Mouse (Mus musculus) forebrain, postnatal 0 days (tissue): ENCODE measurements around the gene Acoxl. TPM values are rescaled to one million over a fixed set of nuclear protein-coding genes. Genes with fewer than 3 reads are reported as not detected.

Source experiments
- ATAC-seq: fragments of 200-750 bp; cut with Nextera tagmentation; 2 replicates; pipeline ENCODE4 v1.8.0; 2017; ENCODE audit warnings: mild to moderate bottlenecking, moderate library complexity
- DNase-seq: peaks from one replicate; pipeline ENCODE4 v3.0.0-alpha.2; 2015
- H3K27ac ChIP-seq: fragments of 300-500 bp; sonication (generic); 2 replicates; pipeline ENCODE4 v1.5.1; 2014; ENCODE audit warnings: low read depth, mild to moderate bottlenecking, antibody characterized with exemption, low read length, moderate library complexity, mixed read lengths
- H3K27me3 ChIP-seq: fragments of 300-500 bp; sonication (generic); 2 replicates; pipeline ENCODE4 v1.6.1; 2014; ENCODE audit warnings: mild to moderate bottlenecking, low read length, mixed read lengths; ENCODE audit not compliant: insufficient read depth
- H3K36me3 ChIP-seq: fragments of 300-500 bp; sonication (generic); 2 replicates; pipeline ENCODE4 v1.6.1; 2014; ENCODE audit warnings: mild to moderate bottlenecking, moderate library complexity; ENCODE audit not compliant: insufficient read depth
- H3K4me1 ChIP-seq: fragments of 300-500 bp; sonication (generic); 2 replicates; pipeline ENCODE4 v1.6.1; 2014; ENCODE audit warnings: antibody characterized with exemption; ENCODE audit not compliant: insufficient read depth
- H3K4me2 ChIP-seq: fragments of 300-500 bp; sonication (generic); 2 replicates; pipeline ENCODE4 v1.6.1; 2014; ENCODE audit warnings: low read depth, mild to moderate bottlenecking, moderate library complexity
- H3K4me3 ChIP-seq: fragments of 300-500 bp; sonication (generic); 2 replicates; pipeline ENCODE4 v1.5.1; 2014; ENCODE audit warnings: low read depth, low read length, mixed read lengths
- H3K9ac ChIP-seq: fragments of 300-500 bp; sonication (generic); 2 replicates; pipeline ENCODE4 v1.6.1; 2014; ENCODE audit warnings: mild to moderate bottlenecking
- H3K9me3 ChIP-seq: fragments of 300-500 bp; sonication (generic); 2 replicates; pipeline ENCODE4 v1.6.1; 2016; ENCODE audit warnings: low read length
- CTCF ChIP-seq: sonication (generic); IDR thresholded peaks from 2 replicates; pipeline ENCODE4 v1.5.1; 2016; ENCODE audit warnings: antibody characterized with exemption, control low read depth, low read depth
- WGBS: fragments of 180-500 bp; shearing (Covaris S2); extraction: QIAGEN DNeasy Blood & Tissue Kit; methylation state at CpG from one replicate; pipeline ENCODE4 v1.1.7; 2014; 5-methylcytosine and 5-hydroxymethylcytosine counted together
- polyA plus RNA-seq: library from polyadenylated mRNA; unstranded; fragments of >200 nt; fragmentation: Nextera tagmentation; extraction: Ambion mirVana; gene quantifications from 2 replicates; pipeline ENCODE4 v1.2.1, GENCODE M21; 2015
- total RNA-seq: library from RNA; depleted of rRNA; stranded (reverse); fragments of >200 nt; gene quantifications from 2 replicates; pipeline ENCODE4 v1.2.3, GENCODE M21; 2014

Acoxl gene
- total and polyA plus RNA-seq, 2 experiments from 2014 or later: 0.10 TPM; not detected in 1

DNA sequence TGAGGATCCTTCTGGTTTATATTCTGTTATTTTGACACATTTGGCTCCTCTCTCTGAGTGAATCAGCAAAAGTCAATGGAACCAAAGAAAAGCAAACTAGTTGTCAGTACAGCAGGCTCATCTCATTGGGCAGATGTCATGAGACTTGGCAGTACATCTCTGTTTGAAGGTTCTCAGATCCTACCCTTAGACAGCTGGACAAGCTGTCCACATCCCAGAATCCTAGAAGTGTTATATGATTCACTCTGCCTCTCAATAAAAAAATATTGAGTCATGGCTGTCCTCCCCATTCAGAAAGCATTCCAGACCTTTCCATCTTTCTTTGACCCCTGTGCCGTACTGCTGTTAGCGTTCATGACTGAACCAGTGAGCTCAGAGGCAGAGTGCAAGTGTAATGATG is 11.7 kb downstream of the Acoxl start:
- H3K27me3 ChIP-seq: no peaks in the 10 kb centered on the region
- no peak for TF ChIP-seq CTCF
- no peaks in the 10 kb centered on the region for H3K4me1 ChIP-seq
- 89% methylated on average over 2 of the region's 2 CpGs for WGBS
- H3K4me3 ChIP-seq: no peak overlapping the region
- no peaks in the 10 kb centered on the region for H3K36me3 ChIP-seq
- no peak overlapping the region for H3K4me2 ChIP-seq
- H3K9me3 ChIP-seq: no peaks in the 10 kb centered on the region
- H3K27ac ChIP-seq: no peak overlapping the region
- no peak overlapping the region for H3K9ac ChIP-seq
- ATAC-seq (no peak), DNase-seq (no peak)

DNA sequence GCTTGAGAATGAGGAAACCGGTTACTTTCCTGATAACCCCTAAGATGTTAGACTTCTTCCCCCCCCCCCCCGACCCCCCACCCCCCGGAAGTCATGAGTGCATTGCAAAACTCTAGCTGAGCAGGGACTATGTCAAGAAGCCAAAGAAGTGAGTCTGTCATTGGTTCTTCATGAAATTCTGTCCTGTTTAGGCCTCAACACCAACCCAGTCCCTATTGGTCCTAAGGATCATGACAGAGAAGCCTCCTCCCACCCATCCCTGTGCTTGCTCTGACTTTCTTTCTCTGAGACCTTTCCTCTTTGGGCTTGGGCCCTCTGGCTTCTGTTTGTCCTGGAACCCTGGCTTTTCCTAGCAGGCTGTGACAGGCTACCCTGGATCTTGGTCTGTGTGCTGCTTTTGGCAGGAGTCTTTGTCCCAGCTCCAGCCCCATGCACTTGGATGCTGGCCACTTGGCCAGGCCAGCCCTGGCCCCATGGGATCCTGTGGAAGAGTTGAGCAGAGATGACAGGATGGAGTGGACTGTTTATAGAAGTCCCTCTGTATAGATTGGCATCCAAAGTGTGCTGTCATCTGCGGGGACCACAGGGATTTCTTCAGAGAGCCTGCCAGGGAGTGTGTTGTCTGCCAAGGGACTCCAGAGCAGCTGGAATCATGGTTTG is 15.8 kb downstream of the Acoxl start:
- Histone ChIP-seq H3K9me3 (no peaks in the 10 kb centered on the region), H3K4me1 (no peaks in the 10 kb centered on the region), H3K9ac (no peak overlapping the region), H3K27ac (no peak overlapping the region), H3K36me3 (no peaks in the 10 kb centered on the region), H3K4me2 (no peak overlapping the region), H3K27me3 (no peaks in the 10 kb centered on the region), H3K4me3 (no peak overlapping the region)
- DNase-seq: peak; percentile 58
- 55% methylated on average over 4 of the region's 4 CpGs for WGBS
- no peak for TF ChIP-seq CTCF
- peak; percentile 86 for ATAC-seq

DNA sequence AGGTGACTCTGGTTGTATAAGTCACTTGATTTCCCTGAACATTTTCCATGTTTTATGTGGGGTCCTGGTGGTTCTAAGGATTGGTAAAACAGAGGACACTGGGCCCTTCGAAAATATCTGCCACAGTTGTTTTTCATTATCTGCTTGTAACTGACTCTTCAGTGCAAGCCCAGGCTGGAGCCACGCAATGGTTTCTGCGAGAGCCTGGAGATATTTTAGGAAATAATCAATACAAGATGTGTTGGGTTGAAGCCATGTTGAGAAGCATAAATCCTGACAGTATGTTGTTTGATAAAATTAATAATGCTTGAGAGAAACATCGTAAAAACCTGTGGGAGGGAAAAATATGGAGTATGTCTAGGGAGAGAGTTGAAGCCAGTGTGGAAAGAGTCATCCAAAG is 25.7 kb downstream of the Acoxl start:
- 89% methylated on average over 4 of the region's 4 CpGs for WGBS
- DNase-seq (no peak), ATAC-seq (no peak)
- Histone ChIP-seq H3K4me1 (no peaks in the 10 kb centered on the region), H3K9me3 (no peaks in the 10 kb centered on the region), H3K9ac (no peak overlapping the region), H3K4me2 (no peak overlapping the region), H3K27me3 (no peaks in the 10 kb centered on the region), H3K4me3 (no peak overlapping the region), H3K36me3 (no peaks in the 10 kb centered on the region), H3K27ac (no peak overlapping the region)
- TF ChIP-seq CTCF: no peak

DNA sequence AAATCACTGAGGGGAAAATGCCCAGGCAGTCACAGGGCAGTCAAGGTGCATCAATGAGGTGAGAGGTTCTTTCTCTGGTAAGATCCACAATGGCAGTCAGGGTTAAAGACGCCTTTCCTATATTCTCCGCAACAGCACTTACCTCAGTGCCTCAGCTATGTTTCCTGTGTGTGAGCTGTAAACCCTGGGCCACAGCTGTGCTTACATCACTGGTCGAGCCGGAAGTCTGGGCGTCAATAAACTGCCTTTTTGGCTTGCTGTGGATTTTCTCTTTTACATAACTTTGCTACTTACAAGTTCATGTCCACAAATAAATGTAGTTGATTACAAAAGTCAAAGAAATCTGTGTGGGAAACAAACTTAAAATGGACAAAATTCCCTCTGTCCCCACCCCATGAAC is 42.4 kb downstream of the Acoxl start:
- H3K9me3 ChIP-seq: no peaks in the 10 kb centered on the region
- DNase-seq: no peak
- WGBS: 90% methylated on average over 5 of the region's 5 CpGs
- no peaks in the 10 kb centered on the region for H3K36me3 ChIP-seq
- H3K4me1 ChIP-seq: no peaks in the 10 kb centered on the region
- no peak for ATAC-seq
- H3K4me2 ChIP-seq: no peak overlapping the region
- TF ChIP-seq CTCF: no peak
- H3K9ac ChIP-seq: no peak overlapping the region
- no peaks in the 10 kb centered on the region for H3K27me3 ChIP-seq
- H3K4me3 ChIP-seq: no peak overlapping the region
- no peak overlapping the region for H3K27ac ChIP-seq

DNA sequence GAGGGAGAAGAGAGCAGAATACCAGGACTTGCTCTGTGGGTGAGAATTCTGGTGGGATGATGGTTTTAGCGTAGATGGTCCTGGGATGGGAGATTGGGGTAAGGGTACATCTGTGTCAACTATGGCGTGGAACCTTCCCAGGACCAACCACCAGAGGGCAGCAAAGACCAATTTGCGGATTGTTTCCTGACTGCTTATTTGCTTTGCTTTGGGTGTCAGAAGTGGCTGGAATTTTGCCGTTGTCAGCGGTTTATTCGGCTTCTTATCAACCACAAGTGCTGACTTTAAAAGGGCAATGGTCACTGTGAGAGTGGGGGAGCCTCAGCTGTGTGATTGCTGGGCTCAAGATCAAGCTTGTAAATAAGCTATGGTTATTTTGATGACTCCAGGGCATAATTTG is 50.8 kb downstream of the Acoxl start:
- ATAC-seq: peak; percentile 85
- DNase-seq: peak; percentile 93
- Histone ChIP-seq H3K36me3 (no peaks in the 10 kb centered on the region), H3K9ac (0 out of 2 replicates have a peak overlapping the region, but pooled peaks have one; percentile 22), H3K9me3 (no peaks in the 10 kb centered on the region), H3K4me2 (no peak overlapping the region), H3K4me1 (no peaks in the 10 kb centered on the region), H3K4me3 (no peak overlapping the region), H3K27me3 (no peaks in the 10 kb centered on the region), H3K27ac (no peak overlapping the region)
- peak; percentile 99 for TF ChIP-seq CTCF
- WGBS: 7% methylated on average over 6 of the region's 6 CpGs

DNA sequence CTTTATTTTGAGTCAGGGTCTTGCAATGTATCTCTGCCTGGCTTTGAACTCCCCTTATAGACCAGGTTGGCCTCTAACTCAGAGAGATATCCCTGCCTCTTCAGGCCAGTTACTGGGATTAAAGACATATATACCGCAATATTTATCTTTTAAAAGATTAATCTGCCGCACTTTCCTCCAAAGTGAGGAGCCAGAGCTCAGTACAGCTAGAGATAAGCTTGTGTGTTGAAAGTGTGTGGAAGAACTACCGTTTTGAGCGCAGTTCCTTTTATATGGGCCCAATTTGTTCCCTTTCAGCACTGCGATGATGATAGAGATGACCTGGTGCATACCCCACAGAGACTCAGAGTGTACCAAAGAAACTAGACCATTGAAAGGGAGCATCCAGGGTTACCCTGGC is 51.3 kb downstream of the Acoxl start:
- DNase-seq (no peak), ATAC-seq (no peak)
- Histone ChIP-seq H3K4me3 (no peak overlapping the region), H3K9ac (0 out of 2 replicates have a peak overlapping the region, but pooled peaks have one; percentile 22), H3K4me1 (no peaks in the 10 kb centered on the region), H3K36me3 (no peaks in the 10 kb centered on the region), H3K27ac (no peak overlapping the region), H3K4me2 (no peak overlapping the region), H3K9me3 (no peaks in the 10 kb centered on the region), H3K27me3 (no peaks in the 10 kb centered on the region)
- TF ChIP-seq CTCF: no peak
- WGBS: 90% methylated on average over 5 of the region's 5 CpGs

DNA sequence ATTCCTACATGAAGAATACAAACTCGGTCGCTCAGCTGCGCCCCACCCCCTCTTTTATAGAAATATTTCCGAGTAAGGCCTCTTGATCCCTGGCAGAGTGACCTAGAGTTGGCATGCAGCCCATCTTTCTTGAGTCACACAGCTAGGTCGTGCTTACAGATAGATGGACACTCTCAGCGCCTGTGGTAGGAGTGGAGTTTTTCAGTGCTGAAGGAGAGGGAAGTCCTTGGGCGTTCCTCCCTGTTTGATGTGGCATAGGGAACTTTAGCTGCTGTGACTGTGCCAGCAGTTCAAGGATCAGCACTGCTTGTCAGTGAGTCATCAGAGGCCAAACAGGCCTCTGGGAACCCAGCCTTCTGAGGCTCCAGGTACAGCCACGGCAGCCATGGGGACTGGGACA is 51.9 kb downstream of the Acoxl start:
- no peaks in the 10 kb centered on the region for H3K27me3 ChIP-seq
- H3K4me1 ChIP-seq: no peaks in the 10 kb centered on the region
- no peak overlapping the region for H3K4me3 ChIP-seq
- no peak for TF ChIP-seq CTCF
- 70% methylated on average over 8 of the region's 8 CpGs for WGBS
- H3K9me3 ChIP-seq: no peaks in the 10 kb centered on the region
- ATAC-seq: no peak
- H3K36me3 ChIP-seq: no peaks in the 10 kb centered on the region
- no peak overlapping the region for H3K9ac ChIP-seq
- no peak for DNase-seq
- no peak overlapping the region for H3K4me2 ChIP-seq
- H3K27ac ChIP-seq: no peak overlapping the region
